Mouse (Mus musculus): ENCODE data around the gene Ccdc92. TPM values are rescaled to one million over a fixed set of nuclear protein-coding genes. Genes with fewer than 3 reads are reported as not detected.

Ccdc92 gene
- polyA plus RNA-seq, 1 experiment from 2014 or later = 14.7 TPM

Other genes starting within 250 kb of the Ccdc92 start
- gene Atp6v0a2, start 233.8 kb downstream of the Ccdc92 start, polyA plus RNA-seq (2014; fragmentation: Nextera tagmentation; extraction: Ambion mirVana) = 41.8 and 43.8 TPM in 2 replicates
- gene Dnah10, start 137.3 kb downstream of the Ccdc92 start, polyA plus RNA-seq (2014; fragmentation: Nextera tagmentation; extraction: Ambion mirVana) = 0.36 and 0.52 TPM in 2 replicates
- 150 and 168 TPM in 2 replicates for gene Zfp664, start 267 bp upstream of the Ccdc92 start, polyA plus RNA-seq (2014; fragmentation: Nextera tagmentation; extraction: Ambion mirVana)
- gene Rflna, start 140.8 kb upstream of the Ccdc92 start, polyA plus RNA-seq (2014; fragmentation: Nextera tagmentation; extraction: Ambion mirVana) = 7.8 and 9.2 TPM in 2 replicates